Mouse (Mus musculus) hindbrain, embryonic 11.5 days (tissue): ENCODE measurements around the gene Hspa2. TPM values are rescaled to one million over a fixed set of nuclear protein-coding genes. Genes with fewer than 3 reads are reported as not detected.
"Not testable (repeated sequence)": the region's sequence is repeated elsewhere in the genome, so short reads cannot be mapped to it uniquely, and the experiment has no call there.

Source experiments
- ATAC-seq: fragments of 200-750 bp; cut with Nextera tagmentation; 2 replicates; pipeline ENCODE4 v1.8.0; 2017; ENCODE audit warnings: mild to moderate bottlenecking, moderate TSS enrichment, moderate library complexity; ENCODE audit not compliant: low FRiP score
- DNase-seq: peaks from one replicate; pipeline ENCODE4 v3.0.0-alpha.2; 2015; ENCODE audit warnings: low spot score
- H3K27ac ChIP-seq: fragments of 300-500 bp; sonication (generic); 2 replicates; pipeline ENCODE4 v1.5.1; 2014; ENCODE audit warnings: mild to moderate bottlenecking, low read depth, low read length
- H3K27me3 ChIP-seq: fragments of 300-500 bp; sonication (generic); 2 replicates; pipeline ENCODE4 v1.6.1; 2014; ENCODE audit warnings: mild to moderate bottlenecking, low read length, moderate library complexity, mixed read lengths; ENCODE audit not compliant: control insufficient read depth, insufficient read depth
- H3K36me3 ChIP-seq: fragments of 300-500 bp; sonication (generic); 2 replicates; pipeline ENCODE4 v1.6.1; 2014; ENCODE audit warnings: mild to moderate bottlenecking, low read length, moderate library complexity, mixed read lengths; ENCODE audit not compliant: control insufficient read depth, insufficient read depth
- H3K4me1 ChIP-seq: fragments of 300-500 bp; sonication (generic); replicated peaks from 2 replicates; pipeline ENCODE4 v1.6.1; 2014; ENCODE audit warnings: low read length, mixed read lengths; ENCODE audit not compliant: control insufficient read depth, insufficient read depth
- H3K4me2 ChIP-seq: fragments of 300-500 bp; sonication (generic); replicated peaks from 2 replicates; pipeline ENCODE4 v1.6.1; 2014; ENCODE audit warnings: mild to moderate bottlenecking, low read depth, low read length
- H3K4me3 ChIP-seq: fragments of 300-500 bp; sonication (generic); 2 replicates; pipeline ENCODE4 v1.5.1; 2014; ENCODE audit warnings: low read depth, low read length
- H3K9ac ChIP-seq: fragments of 300-500 bp; sonication (generic); 2 replicates; pipeline ENCODE4 v1.6.1; 2014; ENCODE audit warnings: low read depth, low read length
- H3K9me3 ChIP-seq: fragments of 300-500 bp; sonication (generic); 2 replicates; pipeline ENCODE4 v1.6.1; 2016; ENCODE audit warnings: low read length; ENCODE audit not compliant: control insufficient read depth
- WGBS: fragments of 180-500 bp; shearing (Covaris S2); extraction: QIAGEN DNeasy Blood & Tissue Kit; methylation state at CpG from one replicate; pipeline ENCODE4 v1.1.7; 2014; 5-methylcytosine and 5-hydroxymethylcytosine counted together
- polyA plus RNA-seq: library from polyadenylated mRNA; unstranded; fragments of >200 nt; fragmentation: Nextera tagmentation; extraction: Ambion mirVana; gene quantifications from 2 replicates; pipeline ENCODE4 v1.2.1, GENCODE M21; 2014

Gene Hspa2
- polyA plus RNA-seq, 1 experiment from 2014 or later: 11.2 TPM

- H3K4me1 ChIP-seq: no peaks in the 10 kb centered on the region
- no peaks in the 10 kb centered on the region for H3K9me3 ChIP-seq
- H3K9ac ChIP-seq: peak overlapping the region; percentile 34; the same call in 1 of the 2 replicates
- H3K4me3 ChIP-seq: peak overlapping the region; percentile 23
- peak overlapping the region; percentile 54 for H3K4me2 ChIP-seq
- DNase-seq (no peak), ATAC-seq (no peak)
- 3% methylated on average over 17 of the region's 17 CpGs for WGBS
- no peaks in the 10 kb centered on the region for H3K36me3 ChIP-seq
- no peaks in the 10 kb centered on the region for H3K27me3 ChIP-seq
- no peak overlapping the region for H3K27ac ChIP-seq
Observed at GRCm38 (mm10) chr12:76435084-76435483, 31.1 kb downstream of the Hspa2 start.

GRCm38 (mm10) chr12:76435549-76435948, 31.6 kb downstream of the Hspa2 start:
- WGBS: 40% methylated on average over 8 of the region's 8 CpGs
- Histone ChIP-seq H3K9ac (no peak overlapping the region), H3K4me3 (no peak overlapping the region), H3K27me3 (no peaks in the 10 kb centered on the region), H3K4me1 (no peaks in the 10 kb centered on the region), H3K4me2 (no peak overlapping the region), H3K9me3 (no peaks in the 10 kb centered on the region), H3K36me3 (no peaks in the 10 kb centered on the region), H3K27ac (no peak overlapping the region)
- ATAC-seq (no peak), DNase-seq (no peak)

- H3K4me2 ChIP-seq, H3K27ac ChIP-seq, H3K27me3 ChIP-seq, H3K36me3 ChIP-seq, H3K9me3 ChIP-seq, H3K9ac ChIP-seq, ATAC-seq, DNase-seq, H3K4me1 ChIP-seq, H3K4me3 ChIP-seq: not testable (repeated sequence)
- 79% methylated on average over 6 of the region's 6 CpGs for WGBS
Observed at GRCm38 (mm10) chr12:76443488-76443887, 39.5 kb downstream of the Hspa2 start.

GRCm38 (mm10) chr12:76444359-76444772, 40.4 kb downstream of the Hspa2 start:
- no peak overlapping the region for H3K4me2 ChIP-seq
- ATAC-seq: no peak
- no peaks in the 10 kb centered on the region for H3K4me1 ChIP-seq
- H3K4me3 ChIP-seq: no peak overlapping the region
- H3K9ac ChIP-seq: no peak overlapping the region
- no peaks in the 10 kb centered on the region for H3K36me3 ChIP-seq
- WGBS: 61% methylated on average over 10 of the region's 10 CpGs
- no peak overlapping the region for H3K27ac ChIP-seq
- no peaks in the 10 kb centered on the region for H3K27me3 ChIP-seq
- no peak for DNase-seq
- no peaks in the 10 kb centered on the region for H3K9me3 ChIP-seq

GRCm38 (mm10) chr12:76444862-76445261, 40.9 kb downstream of the Hspa2 start:
- no peaks in the 10 kb centered on the region for H3K36me3 ChIP-seq
- H3K4me2 ChIP-seq: no peak overlapping the region
- no peaks in the 10 kb centered on the region for H3K27me3 ChIP-seq
- ATAC-seq (no peak), DNase-seq (no peak)
- H3K9me3 ChIP-seq: no peaks in the 10 kb centered on the region
- no peak overlapping the region for H3K9ac ChIP-seq
- 80% methylated on average over 6 of the region's 6 CpGs for WGBS
- no peak overlapping the region for H3K4me3 ChIP-seq
- no peaks in the 10 kb centered on the region for H3K4me1 ChIP-seq
- H3K27ac ChIP-seq: no peak overlapping the region

- Histone ChIP-seq H3K4me1 (no peaks in the 10 kb centered on the region), H3K9ac (no peak overlapping the region), H3K9me3 (no peaks in the 10 kb centered on the region), H3K4me2 (no peak overlapping the region), H3K4me3 (no peak overlapping the region), H3K36me3 (no peaks in the 10 kb centered on the region), H3K27me3 (no peaks in the 10 kb centered on the region), H3K27ac (no peak overlapping the region)
- no peak for ATAC-seq
- WGBS: 84% methylated on average over 11 of the region's 11 CpGs
- DNase-seq: no peak
Observed at GRCm38 (mm10) chr12:76446201-76446600, 42.2 kb downstream of the Hspa2 start.

- H3K4me2 ChIP-seq: no peak overlapping the region
- no peak for DNase-seq
- 80% methylated on average over 6 of the region's 6 CpGs for WGBS
- no peak for ATAC-seq
- no peak overlapping the region for H3K9ac ChIP-seq
- no peaks in the 10 kb centered on the region for H3K4me1 ChIP-seq
- H3K36me3 ChIP-seq: no peaks in the 10 kb centered on the region
- no peaks in the 10 kb centered on the region for H3K27me3 ChIP-seq
- H3K27ac ChIP-seq: no peak overlapping the region
- H3K9me3 ChIP-seq: no peaks in the 10 kb centered on the region
- no peak overlapping the region for H3K4me3 ChIP-seq
Observed at GRCm38 (mm10) chr12:76448127-76448526, 44.2 kb downstream of the Hspa2 start.

GRCm38 (mm10) chr12:76452203-76452602, 48.2 kb downstream of the Hspa2 start:
- Histone ChIP-seq H3K4me2 (no peak overlapping the region), H3K27me3 (no peaks in the 10 kb centered on the region)

More at GRCm38 (mm10) chr12:76452203-76452602, 48.2 kb downstream of the Hspa2 start:
- DNase-seq (peak; percentile 47), ATAC-seq (no peak)
- Histone ChIP-seq H3K4me1 (no peaks in the 10 kb centered on the region), H3K9me3 (no peaks in the 10 kb centered on the region), H3K27ac (no peak overlapping the region; the same call in 1 of the 2 replicates), H3K4me3 (no peak overlapping the region), H3K9ac (no peak overlapping the region), H3K36me3 (no peaks in the 10 kb centered on the region)
- 51% methylated on average over 2 of the region's 2 CpGs for WGBS
